21 mouse cellular contexts compared by ENCODE assay signal in the genomic region with DNA sequence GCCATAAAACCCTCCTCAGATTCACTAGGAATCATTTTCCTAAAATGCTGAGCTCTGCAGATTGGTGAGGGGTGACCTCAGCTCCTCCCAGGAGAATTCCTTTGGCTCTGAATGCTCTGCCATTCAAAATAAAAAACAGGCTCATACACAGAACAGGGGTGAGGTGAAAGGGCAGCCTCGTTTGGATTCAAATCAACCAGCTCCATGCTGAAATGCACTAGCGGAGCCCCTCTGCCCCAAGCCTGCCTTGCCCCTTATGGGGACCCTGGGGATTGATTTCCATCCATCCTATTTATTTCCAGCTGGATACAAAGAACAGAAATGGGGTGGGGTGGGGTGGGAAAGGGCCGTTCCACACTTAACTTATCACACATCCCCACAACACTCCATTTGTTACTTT. TPM values are rescaled to one million over a fixed set of nuclear protein-coding genes. Genes with fewer than 3 reads are reported as not detected.
"Had no signal": no experiment of that assay in that cellular context is flagged by ENCODE, and none has a peak within 500 bp of the region (broad histone marks: within the 10 kb centered on the region; RNA-seq: fewer than 3 reads in every experiment).

No protein-coding gene starts in this region.

- H3K4me2 ChIP-seq: lung, embryonic 15.5 days; midbrain, embryonic 12.5 days; neural tube, embryonic 12.5 days; stomach, embryonic 15.5 days had no signal

- DNase-seq: liver, postnatal 0 days; lung, adult 2 months; lung, postnatal 14 days; lung, postnatal 36 days; midbrain, embryonic 14.5 days; right cerebral cortex, postnatal 14 days; thymus, adult 2 months; thymus, postnatal 25 days; thymus, postnatal 4 days had no signal

- H3K9ac ChIP-seq: liver, postnatal 0 days; lung, embryonic 15.5 days; midbrain, embryonic 12.5 days; neural tube, embryonic 12.5 days; stomach, embryonic 15.5 days had no signal

- H3K9me3 ChIP-seq: lung, embryonic 15.5 days; midbrain, embryonic 12.5 days; neural tube, embryonic 12.5 days; stomach, embryonic 15.5 days had no signal

- ATAC-seq: liver, postnatal 0 days; lung, postnatal 0 days; midbrain, embryonic 16.5 days had no signal

- H3K27me3 ChIP-seq: lung, embryonic 15.5 days; megakaryocyte, embryonic 14.5 days; midbrain, embryonic 12.5 days; neural tube, embryonic 12.5 days; stomach, embryonic 15.5 days had no signal

- H3K27ac ChIP-seq: lung, embryonic 15.5 days; macrophage; midbrain, embryonic 12.5 days; neural tube, embryonic 12.5 days; stomach, embryonic 15.5 days; stomach, postnatal 0 days had no signal

- H3K36me3 ChIP-seq: lung, embryonic 15.5 days; midbrain, embryonic 12.5 days; stomach, embryonic 15.5 days had no signal

- H3K4me3 ChIP-seq: lung, embryonic 15.5 days; megakaryocyte, embryonic 14.5 days; midbrain, embryonic 12.5 days; neural tube, embryonic 12.5 days; stomach, embryonic 15.5 days had no signal

- H3K4me1 ChIP-seq: lung, embryonic 15.5 days; megakaryocyte, embryonic 14.5 days; neural tube, embryonic 12.5 days; stomach, embryonic 15.5 days had no signal

RNA-seq across cellular contexts. Expression of a gene that starts 52.9 kb away (rescaled TPM):
- total RNA-seq: megakaryocyte progenitor cell, adult 5-6 weeks; monocyte, adult 5-6 weeks; neutrophil, adult 5-6 weeks had no signal
- polyA plus RNA-seq: liver, postnatal 0 days; macrophage had no signal
